Mouse (Mus musculus) cerebellum, adult 18-20 months (tissue): ENCODE measurements around the gene Trmu.

Source experiments
- DNase-seq, 2 experiments: peaks; one replicate each; pipeline ENCODE4 v3.0.0; 2021

The Trmu gene

DNA sequence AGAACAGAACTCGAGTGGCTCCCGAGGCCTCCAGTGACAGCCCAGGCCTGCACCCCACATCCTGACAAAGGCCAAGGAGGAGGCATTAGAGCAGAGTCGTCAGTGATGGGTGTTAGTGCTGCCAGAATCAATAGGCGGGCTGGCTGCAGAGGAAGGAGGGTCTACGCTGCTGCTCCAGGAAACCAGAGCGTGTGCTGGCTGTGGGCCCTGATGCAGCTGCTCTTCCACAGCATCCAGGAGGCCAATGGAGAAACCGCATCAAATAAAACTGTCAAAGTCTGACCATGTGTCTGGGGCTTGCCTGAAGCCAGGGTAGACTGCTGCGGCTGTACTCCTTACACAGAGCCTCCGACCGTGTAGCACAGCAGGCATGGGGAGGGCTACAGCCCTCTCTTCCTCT lies 18.0 kb downstream of the Trmu start:
- no peak for DNase-seq

DNA sequence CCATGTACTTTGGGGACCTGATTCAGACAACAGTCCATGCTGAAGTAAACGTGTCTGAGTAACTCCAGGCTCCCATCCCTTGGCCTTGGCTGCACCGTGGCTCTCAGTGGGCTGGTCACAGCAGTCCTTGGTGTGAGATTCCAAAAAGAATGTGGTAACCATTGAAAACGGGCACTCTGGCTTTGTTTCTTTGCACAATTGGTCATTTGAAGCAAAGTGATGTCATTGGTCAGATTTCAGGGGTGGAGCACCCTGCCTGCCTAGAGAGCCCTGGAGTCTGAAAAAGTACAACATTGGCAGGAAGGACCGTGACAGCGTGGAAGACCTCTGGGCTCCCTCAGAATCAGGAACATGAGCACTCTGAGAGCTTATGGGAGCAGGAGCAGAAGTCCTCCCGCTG lies 20.3 kb downstream of the Trmu start:
- DNase-seq: no peak

DNA sequence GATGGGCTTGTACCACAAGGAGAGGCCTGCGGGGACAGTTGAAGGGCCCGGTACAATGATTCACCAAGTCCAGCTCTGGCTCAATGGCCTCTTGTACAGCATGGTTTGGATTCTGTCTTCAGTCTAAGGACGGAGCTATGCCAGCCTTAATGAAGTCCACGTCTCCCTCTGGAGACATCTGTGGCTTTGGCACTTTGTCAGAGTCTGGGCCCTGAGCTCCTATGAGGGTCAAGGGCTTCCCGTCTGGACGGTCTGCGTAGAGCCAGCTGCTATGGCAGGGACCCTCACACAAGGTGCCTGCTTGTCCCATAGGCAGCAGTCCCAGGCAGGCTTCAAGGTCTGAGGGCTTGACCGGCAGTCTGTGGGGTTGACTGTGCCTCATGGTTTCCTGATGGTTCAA lies 21.2 kb downstream of the Trmu start:
- no peak for DNase-seq

GRCm38 (mm10) chr15:85900801-85901200 lies 21.7 kb downstream of the Trmu start:
- DNase-seq: no peak

GRCm38 (mm10) chr15:85902505-85902904 lies 23.4 kb downstream of the Trmu start:
- no peak for DNase-seq

GRCm38 (mm10) chr15:85903826-85904225 lies 24.7 kb downstream of the Trmu start:
- DNase-seq: no peak

- no peak for DNase-seq
These were observed 29.8 kb downstream of the Trmu start for GRCm38 (mm10) chr15:85908660-85909491.

- no peak for DNase-seq
These were observed 30.3 kb downstream of the Trmu start for GRCm38 (mm10) chr15:85909492-85909829.

DNA sequence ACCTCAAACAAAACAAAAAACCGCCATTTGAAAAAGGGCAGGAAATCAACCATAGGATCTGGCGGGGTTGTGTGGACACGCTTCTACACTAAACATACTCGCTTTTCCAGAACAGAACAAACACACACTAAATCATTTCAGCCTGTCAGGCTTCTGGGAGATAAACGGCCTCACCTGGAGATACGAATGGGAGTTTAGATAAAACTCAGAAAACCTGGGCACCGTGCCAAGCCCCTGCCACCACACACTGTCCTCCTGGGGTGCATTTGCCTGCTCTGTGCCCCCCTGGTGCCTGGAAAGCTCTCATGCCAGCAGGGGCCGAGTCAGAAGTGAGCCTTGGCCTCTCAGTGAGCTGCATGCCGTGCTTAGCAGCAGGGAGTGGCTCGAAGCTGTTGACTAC lies 30.8 kb downstream of the Trmu start:
- DNase-seq: no peak

DNA sequence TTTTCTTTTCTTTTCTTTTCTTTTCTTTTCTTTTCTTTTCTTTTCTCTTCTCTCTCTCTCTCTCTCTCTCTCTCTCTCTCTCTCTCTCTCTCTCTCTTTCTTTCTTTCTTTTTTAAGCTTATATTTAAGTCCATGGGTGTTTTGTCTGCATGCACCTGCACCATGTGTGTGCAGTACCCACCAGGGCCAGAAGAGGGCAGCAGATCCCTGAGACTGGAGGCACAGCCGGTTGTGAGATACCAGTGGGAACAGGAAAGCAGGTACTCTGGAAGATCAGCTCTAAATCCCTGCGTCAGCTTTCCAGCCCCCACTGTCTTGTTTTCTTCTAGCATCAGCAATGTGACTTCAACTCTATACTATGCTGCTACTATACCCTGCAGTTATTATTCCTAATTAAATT lies 34.5 kb downstream of the Trmu start:
- no peak for DNase-seq

GRCm38 (mm10) chr15:85919191-85919891 lies 40.2 kb downstream of the Trmu start:
- DNase-seq: no peak

- no peak for DNase-seq
These were observed 40.8 kb downstream of the Trmu start for GRCm38 (mm10) chr15:85919892-85920248.

GRCm38 (mm10) chr15:85921855-85922254 lies 42.7 kb downstream of the Trmu start:
- DNase-seq: no peak

DNA sequence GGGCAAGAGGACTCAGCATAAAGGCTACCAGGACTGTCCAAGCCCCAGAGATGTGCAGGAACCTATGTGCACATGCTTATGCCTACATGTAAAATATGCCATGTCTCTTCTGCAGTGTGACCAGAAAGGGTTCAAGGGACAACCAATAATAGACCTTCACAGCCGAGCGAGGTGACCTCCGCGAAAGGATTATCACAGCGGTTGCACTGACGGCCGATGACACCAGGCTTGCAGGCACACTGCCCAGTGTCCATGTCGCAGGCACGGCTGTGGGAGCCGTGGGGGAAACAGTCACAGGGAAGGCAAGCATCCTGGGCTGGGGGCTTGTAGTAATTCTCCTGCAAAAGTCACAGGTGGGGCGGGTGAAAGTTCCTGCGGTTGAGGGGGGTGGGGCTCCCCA lies 49.0 kb downstream of the Trmu start:
- DNase-seq: no peak

DNA sequence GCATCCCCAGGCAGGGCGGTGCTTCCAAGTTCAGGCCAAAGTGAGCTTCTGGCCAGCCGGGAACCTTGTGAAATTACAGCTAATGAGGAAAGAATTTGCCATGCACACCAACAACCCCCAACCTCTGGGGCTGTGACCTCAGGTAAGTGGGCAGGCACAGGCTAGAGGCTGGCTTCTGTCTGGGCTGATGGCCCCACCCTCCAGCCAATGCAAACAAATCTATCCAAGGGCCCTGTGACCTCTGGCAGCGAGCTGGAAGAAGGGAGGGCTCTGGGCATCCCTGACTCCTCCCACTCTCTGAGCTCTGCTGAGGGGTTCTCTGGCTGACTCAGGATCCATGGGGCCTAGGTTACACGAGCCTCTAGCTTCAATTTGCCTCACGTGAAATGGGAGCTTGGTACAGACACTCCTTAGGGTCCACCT lies 56.5 kb downstream of the Trmu start:
- DNase-seq: no peak
